Mouse (Mus musculus) lung, adult 2 months (tissue): ENCODE results near the gene Eml3. TPM values are rescaled to one million over a fixed set of nuclear protein-coding genes. Genes with fewer than 3 reads are reported as not detected.

Experiments used
- DNase-seq: peaks from one replicate; pipeline ENCODE4 v3.0.0; 2022
- H3K4me1 ChIP-seq: fragments of 200-500 bp; 2 replicates; pipeline ENCODE4 v1.6.1; 2011; ENCODE audit warnings: low read length; ENCODE audit not compliant: control insufficient read depth, insufficient read depth
- H3K4me3 ChIP-seq: fragments of 200-500 bp; replicated peaks from 2 replicates; pipeline ENCODE3; 2011; ENCODE audit warnings: low read depth, mild to moderate bottlenecking, control low read depth, low read length; ENCODE audit errors: extremely low read depth
- CTCF ChIP-seq: fragments of 200-500 bp; IDR thresholded peaks from 2 replicates; pipeline ENCODE4 v1.5.1; 2011; ENCODE audit warnings: mild to moderate bottlenecking, low read length, control low read depth; ENCODE audit not compliant: insufficient read depth
- POLR2A ChIP-seq: fragments of 200-500 bp; IDR thresholded peaks from 2 replicates; pipeline ENCODE4 v1.6.1; 2011; ENCODE audit warnings: low read depth, mild to moderate bottlenecking, control low read depth, low read length, borderline replicate concordance; ENCODE audit errors: extremely low read depth
- WGBS: fragments of 180-500 bp; shearing (Covaris S2); methylation state at CpG from one replicate; pipeline ENCODE4 v1.1.7; 2018; 5-methylcytosine and 5-hydroxymethylcytosine counted together
- polyA plus RNA-seq: library from polyadenylated mRNA; depleted of rRNA; stranded (reverse); fragments of >200 nt; gene quantifications from 2 replicates; pipeline ENCODE4 v1.2.3, GENCODE M21; 2012; rRNA removed

Eml3 gene
- 50.5 and 65.5 TPM in 2 replicates for polyA plus RNA-seq

- peak; percentile 92 for DNase-seq
- Histone ChIP-seq H3K4me1 (peaks cover 9% of the 10 kb centered on the region), H3K4me3 (peak within 1 kb of the TSS; percentile 68)
- TF ChIP-seq POLR2A, result 0 out of 2 replicates have a peak, but pooled peaks have one; percentile 37
- no peak for TF ChIP-seq CTCF
- WGBS, result 1% methylated on average over 73 of the region's 74 CpGs
Observed at GRCm38 (mm10) chr19:8929224-8930088, at the start of gene Eml3, which contains the start of gene Rom1. Eml3 (plus strand) TSS chr19:8929552. Rom1 (minus strand) TSS chr19:8929356.

GRCm38 (mm10) chr19:8880311-8881033 lies 48.9 kb upstream of the Eml3 start, which contains the start of gene Uqcc3:
Uqcc3 (minus strand) TSS chr19:8880923.
- under 1% methylated on average over 42 of the region's 42 CpGs for WGBS
- peak within 1 kb of the TSS; percentile 76 for H3K4me3 ChIP-seq
- peak; percentile 83 for DNase-seq
- peaks cover 3% of the 10 kb centered on the region for H3K4me1 ChIP-seq
- no peak for TF ChIP-seq CTCF
- peak; percentile 92; the same call in 1 of the 2 replicates for TF ChIP-seq POLR2A

- no peak for TF ChIP-seq POLR2A
- TF ChIP-seq CTCF, result no peak
- peak overlapping the region; percentile 76 for H3K4me3 ChIP-seq
- WGBS, result 8% methylated on average over 3 of the region's 3 CpGs
- no peak for DNase-seq
- peaks cover 3% of the 10 kb centered on the region for H3K4me1 ChIP-seq
Observed at GRCm38 (mm10) chr19:8881034-8881392, 48.3 kb upstream of the Eml3 start.

GRCm38 (mm10) chr19:8883616-8884015 lies 45.7 kb upstream of the Eml3 start, which contains the start of the genes Lbhd1 and Gm49403:
Lbhd1 (plus strand) TSS chr19:8883732.
Gm49403 (plus strand) TSS chr19:8883930.
- H3K4me1 ChIP-seq, result peaks cover 6% of the 10 kb centered on the region
- TF ChIP-seq POLR2A (no peak), CTCF (no peak)
- DNase-seq, result no peak
- H3K4me3 ChIP-seq, result no peak within 1 kb of the TSS
- WGBS, result 69% methylated on average over 3 of the region's 3 CpGs

- peaks cover 3% of the 10 kb centered on the region; the same call in 1 of the 2 replicates for H3K4me1 ChIP-seq
- DNase-seq, result no peak
- no peak overlapping the region for H3K4me3 ChIP-seq
- no peak for TF ChIP-seq CTCF
- no peak for TF ChIP-seq POLR2A
- WGBS, result 40% methylated on average over 1 of the region's 1 CpGs
Observed at GRCm38 (mm10) chr19:8886916-8887584, 42.3 kb upstream of the Eml3 start.

GRCm38 (mm10) chr19:8887585-8888463 lies 41.5 kb upstream of the Eml3 start:
- Histone ChIP-seq H3K4me1 (peaks cover 3% of the 10 kb centered on the region; the same call in 1 of the 2 replicates), H3K4me3 (peak overlapping the region; percentile 96)
- 18% methylated on average over 19 of the region's 19 CpGs for WGBS
- DNase-seq, result no peak
- TF ChIP-seq CTCF, result no peak
- TF ChIP-seq POLR2A, result no peak

GRCm38 (mm10) chr19:8888511-8889385 lies 40.6 kb upstream of the Eml3 start, which contains the start of the genes 1810009A15Rik and Gm49416:
1810009A15Rik (plus strand) TSS chr19:8888853.
Gm49416 (plus strand) TSS chr19:8888926.
- Histone ChIP-seq H3K4me3 (peak within 1 kb of the TSS; percentile 96), H3K4me1 (peaks cover 3% of the 10 kb centered on the region; the same call in 1 of the 2 replicates)
- no peak; the same call in 1 of the 2 replicates for TF ChIP-seq POLR2A
- TF ChIP-seq CTCF, result no peak
- peak; percentile 90 for DNase-seq
- under 1% methylated on average over 58 of the region's 58 CpGs for WGBS
